Mouse (Mus musculus) WW6 (cell line): ENCODE measurements around the gene Yipf6.
"Not testable (repeated sequence)": the region's sequence is repeated elsewhere in the genome, so short reads cannot be mapped to it uniquely, and the experiment has no call there.

Experiments
- DNase-seq: peaks from one replicate; pipeline ENCODE4 v3.0.0-alpha.2; 2013; ENCODE audit warnings: low read depth, low spot score

The Yipf6 gene

GRCm38 (mm10) chrX:98936101-98936500 lies at the start of gene Yipf6:
Gene Yipf6 (plus strand): TSS chrX:98936316.
- DNase-seq: no peak

GRCm38 (mm10) chrX:98890072-98890405 lies 46.1 kb upstream of the Yipf6 start:
- DNase-seq: no peak

GRCm38 (mm10) chrX:98890406-98891116 lies 45.6 kb upstream of the Yipf6 start, which contains the start of gene Ophn1:
Gene Ophn1 (minus strand): TSS chrX:98891025.
- DNase-seq: peak; percentile 14

- no peak for DNase-seq
Measured at GRCm38 (mm10) chrX:98898307-98898706, 37.8 kb upstream of the Yipf6 start.

- DNase-seq: no peak
Measured at GRCm38 (mm10) chrX:98904226-98904625, 31.9 kb upstream of the Yipf6 start.

- DNase-seq: no peak
Measured at GRCm38 (mm10) chrX:98908910-98909309, 27.2 kb upstream of the Yipf6 start.

- no peak for DNase-seq
Measured at GRCm38 (mm10) chrX:98919423-98919822, 16.7 kb upstream of the Yipf6 start.

GRCm38 (mm10) chrX:98936707-98937554 lies 815 bp downstream of the Yipf6 start:
- DNase-seq: peak; percentile 36

- peak; percentile 55 for DNase-seq
Measured at GRCm38 (mm10) chrX:98937555-98938294, 1.6 kb downstream of the Yipf6 start.

GRCm38 (mm10) chrX:98953941-98954340 lies 17.8 kb downstream of the Yipf6 start:
- no peak for DNase-seq

- no peak for DNase-seq
Measured at GRCm38 (mm10) chrX:98958287-98958686, 22.2 kb downstream of the Yipf6 start.

- no peak for DNase-seq
Measured at GRCm38 (mm10) chrX:98959050-98959449, 22.9 kb downstream of the Yipf6 start.

- DNase-seq: no peak
Measured at GRCm38 (mm10) chrX:98963742-98964141, 27.6 kb downstream of the Yipf6 start.

GRCm38 (mm10) chrX:98964513-98964912 lies 28.4 kb downstream of the Yipf6 start:
- no peak for DNase-seq

GRCm38 (mm10) chrX:98986611-98987010 lies 50.5 kb downstream of the Yipf6 start:
- not testable (repeated sequence) for DNase-seq

GRCm38 (mm10) chrX:98989574-98989973 lies 53.5 kb downstream of the Yipf6 start:
- DNase-seq: peak; percentile 1
